Mouse (Mus musculus) ES-E14 (cell line): ENCODE results near the gene Pard3. TPM values are rescaled to one million over a fixed set of nuclear protein-coding genes. Genes with fewer than 3 reads are reported as not detected.

Source experiments
- DNase-seq: peaks from one replicate; pipeline ENCODE4 v3.0.0-alpha.2; 2013; ENCODE audit warnings: low read depth, low spot score
- H3K27ac ChIP-seq: 2 replicates; pipeline ENCODE4 v1.5.1; 2012; ENCODE audit warnings: low read depth, mild to moderate bottlenecking, low read length, moderate library complexity, mixed read lengths; ENCODE audit not compliant: poor library complexity, insufficient read depth, severe bottlenecking
- H3K36me3 ChIP-seq: 2 replicates; pipeline ENCODE4 v1.6.1; 2012; ENCODE audit warnings: mild to moderate bottlenecking, low read length, moderate library complexity, mixed read lengths; ENCODE audit not compliant: control insufficient read depth, poor library complexity, insufficient read depth, severe bottlenecking
- H3K4me1 ChIP-seq, 2 experiments: fragments of 150-350 bp in 1 of 2; sonication (generic) in 1 of 2; 2 replicates each; pipeline ENCODE4 v1.6.1; 2012; ENCODE audit warnings: low read length in 2 of 2, mild to moderate bottlenecking in 1 of 2, mixed read lengths in 1 of 2; ENCODE audit not compliant: control insufficient read depth in 2 of 2, insufficient read depth in 2 of 2, poor library complexity in 1 of 2
- H3K4me3 ChIP-seq, 2 experiments: fragments of 150-350 bp in 1 of 2; sonication (generic) in 1 of 2; 2 replicates each; pipeline ENCODE4 v1.5.1; 2012; ENCODE audit warnings: low read length in 2 of 2, low read depth in 1 of 2, mild to moderate bottlenecking in 1 of 2, mixed read lengths in 1 of 2; ENCODE audit not compliant: insufficient read depth in 1 of 2, poor library complexity in 1 of 2, severe bottlenecking in 1 of 2
- H3K9ac ChIP-seq: 2 replicates; pipeline ENCODE4 v1.6.1; 2012; ENCODE audit warnings: low read depth, mild to moderate bottlenecking, low read length, mixed read lengths; ENCODE audit not compliant: poor library complexity, insufficient read depth, severe bottlenecking
- H3K9me3 ChIP-seq: fragments of 150-350 bp; sonication (generic); 2 replicates; pipeline ENCODE4 v1.6.1; 2012; ENCODE audit warnings: low read depth, mild to moderate bottlenecking, low read length; ENCODE audit not compliant: control insufficient read depth, insufficient read depth
- CHD2 ChIP-seq: IDR thresholded peaks from 2 replicates; pipeline ENCODE4 v1.6.1; 2014; ENCODE audit warnings: mild to moderate bottlenecking, low read depth, low read length, inconsistent platforms
- HCFC1 ChIP-seq: IDR thresholded peaks from 2 replicates; pipeline ENCODE4 v1.6.1; 2012; ENCODE audit warnings: low read length, inconsistent platforms, borderline replicate concordance; ENCODE audit not compliant: insufficient read depth
- MAFK ChIP-seq: IDR thresholded peaks from 2 replicates; pipeline ENCODE4 v1.6.1; 2014; ENCODE audit warnings: mild to moderate bottlenecking, low read depth, low read length, inconsistent platforms; ENCODE audit not compliant: insufficient read depth
- ZC3H11A ChIP-seq: IDR thresholded peaks from 2 replicates; pipeline ENCODE4 v1.6.1; 2012; ENCODE audit warnings: low read depth, mild to moderate bottlenecking, inconsistent platforms, low read length, borderline replicate concordance
- ZNF384 ChIP-seq: IDR thresholded peaks from 2 replicates; pipeline ENCODE4 v1.6.1; 2012; ENCODE audit warnings: low read depth, low read length, inconsistent platforms
- in situ Hi-C, 2 experiments: fragments of 600-800 bp; cut with MboI; formaldehyde crosslinking; loops; one replicate each; pipeline ENCODE4 v1.15.1; 2025; ENCODE audit warnings: low sequenced_read_pairs in 2 of 2, inconsistent platforms in 1 of 2; ENCODE audit not compliant: unreplicated experiment in 2 of 2
- total RNA-seq: library from RNA; depleted of rRNA; stranded (reverse); fragments of 300-350 nt; gene quantifications from 2 replicates; pipeline ENCODE4 v1.2.3, GENCODE M21; 2012

The Pard3 gene
- total RNA-seq, 1 experiment = 30.2 TPM

DNA sequence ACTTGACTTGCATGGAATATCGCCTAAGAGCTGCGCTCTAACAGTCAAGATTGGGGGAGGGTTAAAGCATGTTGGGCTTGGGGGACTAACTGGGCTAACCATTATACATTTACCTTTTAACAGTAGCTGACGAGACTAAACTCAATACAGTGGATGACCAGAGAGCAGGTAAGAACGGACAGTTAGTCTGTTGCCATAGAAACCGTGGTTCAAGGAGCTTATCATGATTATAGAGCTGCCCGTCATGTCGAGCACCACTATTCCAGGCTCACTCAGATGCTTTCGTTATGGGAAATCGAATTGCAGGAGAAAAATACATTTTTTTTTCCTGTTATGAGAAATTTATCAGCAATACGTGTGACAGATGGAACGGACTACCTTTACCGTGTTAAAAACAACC is 346.9 kb downstream of the Pard3 start:
- no peak for DNase-seq
- TF ChIP-seq MAFK (no peak), ZNF384 (no peak), CHD2 (no peak), HCFC1 (no peak), ZC3H11A (no peak)
- Histone ChIP-seq H3K27ac (no peak overlapping the region), H3K36me3 (peaks cover 2% of the 10 kb centered on the region; the same call in 1 of the 2 replicates), H3K9me3 (no peaks in the 10 kb centered on the region), H3K4me3 (no peak overlapping the region), H3K4me1 (peaks cover 0 to 4% of the 10 kb centered on the region in 2 experiments; a peak in 1 of 4 replicates), H3K9ac (no peak overlapping the region)
- in situ Hi-C loops = no loop called here

DNA sequence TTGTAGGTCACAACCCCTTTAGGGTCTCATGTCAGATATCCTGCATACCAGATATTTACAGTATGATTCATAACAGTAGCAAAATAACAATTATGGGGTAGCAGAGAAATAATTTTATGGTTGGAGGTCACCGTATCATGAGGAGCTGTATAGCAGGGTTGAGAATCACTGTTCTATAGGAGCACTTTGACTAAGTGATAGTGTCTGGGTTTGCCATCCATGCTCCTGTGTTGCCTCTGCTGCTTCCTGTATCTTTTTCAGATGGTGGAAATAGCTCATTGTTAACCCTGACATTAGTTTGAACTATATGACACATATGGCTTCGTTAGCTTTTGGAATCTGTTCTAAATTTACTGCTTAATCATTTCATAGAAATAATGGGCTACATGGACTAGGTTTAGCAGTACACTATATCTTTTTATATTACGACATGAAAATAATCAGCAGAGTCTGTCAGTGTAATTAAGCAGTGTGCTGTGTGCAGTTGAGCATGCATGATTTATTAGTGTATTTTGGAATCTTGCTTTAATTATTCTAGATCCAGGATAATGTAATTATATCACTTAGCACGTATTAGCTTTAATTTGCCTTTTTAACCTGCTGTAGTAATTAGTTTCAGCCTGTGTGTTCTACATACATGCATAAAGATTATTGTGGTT is 347.6 kb downstream of the Pard3 start:
- Histone ChIP-seq H3K9ac (no peak overlapping the region), H3K27ac (no peak overlapping the region), H3K4me3 (no peak overlapping the region), H3K36me3 (peaks cover 3% of the 10 kb centered on the region; the same call in 1 of the 2 replicates), H3K9me3 (no peaks in the 10 kb centered on the region), H3K4me1 (peaks cover 0 to 2% of the 10 kb centered on the region in 2 experiments; a peak in 1 of 4 replicates)
- in situ Hi-C loops = no loop called here
- TF ChIP-seq HCFC1 = no peak
- TF ChIP-seq ZC3H11A = no peak
- no peak for TF ChIP-seq CHD2
- no peak for TF ChIP-seq ZNF384
- no peak for TF ChIP-seq MAFK
- DNase-seq = no peak

DNA sequence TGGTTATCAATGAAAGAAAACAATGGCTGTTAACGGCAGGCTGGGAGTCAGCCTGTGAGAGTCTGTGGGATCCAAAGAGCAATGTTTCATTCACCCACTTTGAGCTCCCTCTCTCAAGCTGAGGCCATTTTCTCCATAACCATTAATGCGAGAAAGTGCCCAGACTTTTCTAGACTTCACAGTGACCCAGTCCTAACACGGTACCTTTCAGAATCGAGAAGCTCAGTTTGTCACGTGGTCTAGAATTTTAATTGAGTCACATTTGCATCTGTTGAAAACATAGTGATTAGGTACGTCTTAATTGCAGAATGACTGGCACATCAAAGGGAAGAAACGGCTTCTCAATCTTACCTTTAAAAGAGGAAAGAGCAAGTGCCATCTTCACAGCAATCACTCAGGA is 359.3 kb downstream of the Pard3 start:
- DNase-seq = no peak
- Histone ChIP-seq H3K9ac (no peak overlapping the region), H3K36me3 (peaks cover under 1% of the 10 kb centered on the region; the same call in 1 of the 2 replicates), H3K4me3 (no peak overlapping the region), H3K27ac (no peak overlapping the region), H3K9me3 (no peaks in the 10 kb centered on the region), H3K4me1 (no peaks in the 10 kb centered on the region)
- TF ChIP-seq HCFC1 (no peak), ZC3H11A (no peak), CHD2 (no peak), MAFK (no peak), ZNF384 (no peak)
- in situ Hi-C loops = no loop called here

DNA sequence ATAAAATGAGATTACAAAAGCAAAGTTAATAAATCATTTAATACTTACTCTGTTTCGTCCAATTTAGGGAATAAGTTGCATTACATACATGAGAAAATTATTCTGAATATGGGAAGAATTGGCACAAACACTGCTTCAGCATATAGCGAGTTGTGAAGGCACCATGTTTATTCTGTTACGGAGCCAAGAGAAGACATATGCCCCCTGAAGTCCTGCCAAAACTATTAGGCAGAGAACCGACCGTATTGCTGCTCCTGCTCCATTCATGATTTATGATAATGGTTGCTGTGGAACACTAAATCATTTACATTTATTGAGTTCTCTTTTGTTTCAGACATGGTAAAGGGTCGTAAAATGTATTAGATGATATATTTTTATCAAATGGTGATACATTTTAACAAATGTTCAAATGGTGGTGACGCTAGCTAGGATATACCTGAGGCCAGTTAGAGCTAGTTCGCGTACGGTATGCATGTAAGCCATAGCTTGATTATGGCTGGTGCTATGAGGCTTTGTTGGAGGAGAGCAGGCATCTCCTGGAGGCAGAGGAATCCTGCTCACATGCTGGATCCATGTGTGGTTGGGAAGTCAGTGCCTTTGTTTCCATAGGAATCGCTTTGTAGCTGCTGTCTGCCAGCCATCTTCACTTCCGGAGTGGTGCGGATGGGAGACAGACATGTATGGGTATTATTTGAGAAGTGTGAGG is 360.7 kb downstream of the Pard3 start:
- Histone ChIP-seq H3K36me3 (peaks cover 2% of the 10 kb centered on the region; the same call in 1 of the 2 replicates), H3K9me3 (no peaks in the 10 kb centered on the region), H3K4me1 (no peaks in the 10 kb centered on the region), H3K27ac (no peak overlapping the region), H3K4me3 (no peak overlapping the region), H3K9ac (no peak overlapping the region)
- DNase-seq = no peak
- in situ Hi-C loops = no loop called here
- no peak for TF ChIP-seq MAFK
- no peak for TF ChIP-seq ZC3H11A
- TF ChIP-seq ZNF384 = no peak
- TF ChIP-seq CHD2 = no peak
- no peak for TF ChIP-seq HCFC1
